Mouse (Mus musculus) lung, embryonic 16.5 days (tissue): ENCODE measurements at regions not wholly inside any gene's neighbourhood (a gene's known extent, or its start where the extent isn't known, plus 50 kb on each side); places are given as distances from the start of the nearest gene placed in this dataset.
A peak's percentile ranks its signal among the peaks of the same experiment; 100 is the strongest.

Experiments used
- ATAC-seq: fragments of 200-750 bp; cut with Nextera tagmentation; 2 replicates; pipeline ENCODE4 v1.8.0; 2017; ENCODE audit warnings: low read depth, mild to moderate bottlenecking, moderate library complexity
- H3K27ac ChIP-seq: fragments of 300-500 bp; sonication (generic); 2 replicates; pipeline ENCODE4 v1.5.1; 2014; ENCODE audit warnings: mild to moderate bottlenecking, control low read depth, low read length
- H3K27me3 ChIP-seq: fragments of 300-500 bp; sonication (generic); 2 replicates; pipeline ENCODE4 v1.6.1; 2014; ENCODE audit warnings: low read depth, low read length, mixed read lengths; ENCODE audit not compliant: control insufficient read depth, insufficient read depth
- H3K36me3 ChIP-seq: fragments of 300-500 bp; sonication (generic); 2 replicates; pipeline ENCODE4 v1.6.1; 2014; ENCODE audit warnings: low read length; ENCODE audit not compliant: control insufficient read depth, insufficient read depth
- H3K4me1 ChIP-seq: fragments of 300-500 bp; sonication (generic); replicated peaks from 2 replicates; pipeline ENCODE4 v1.6.1; 2014; ENCODE audit warnings: low read length, mixed read lengths; ENCODE audit not compliant: control insufficient read depth, insufficient read depth
- H3K4me2 ChIP-seq: fragments of 300-500 bp; sonication (generic); 2 replicates; pipeline ENCODE4 v1.6.1; 2014; ENCODE audit warnings: low read depth, low read length, control low read depth
- H3K4me3 ChIP-seq: fragments of 300-500 bp; sonication (generic); 2 replicates; pipeline ENCODE4 v1.5.1; 2014; ENCODE audit warnings: mild to moderate bottlenecking, low read length, control low read depth
- H3K9ac ChIP-seq: fragments of 300-500 bp; sonication (generic); 2 replicates; pipeline ENCODE4 v1.6.1; 2014; ENCODE audit warnings: low read length, control low read depth
- H3K9me3 ChIP-seq: fragments of 300-500 bp; sonication (generic); 2 replicates; pipeline ENCODE4 v1.6.1; 2016; ENCODE audit warnings: low read length; ENCODE audit not compliant: control insufficient read depth
- WGBS: fragments of 180-500 bp; shearing (Covaris S2); extraction: QIAGEN DNeasy Blood & Tissue Kit; methylation state at CpG from one replicate; pipeline ENCODE4 v1.1.7; 2014; 5-methylcytosine and 5-hydroxymethylcytosine counted together

DNA sequence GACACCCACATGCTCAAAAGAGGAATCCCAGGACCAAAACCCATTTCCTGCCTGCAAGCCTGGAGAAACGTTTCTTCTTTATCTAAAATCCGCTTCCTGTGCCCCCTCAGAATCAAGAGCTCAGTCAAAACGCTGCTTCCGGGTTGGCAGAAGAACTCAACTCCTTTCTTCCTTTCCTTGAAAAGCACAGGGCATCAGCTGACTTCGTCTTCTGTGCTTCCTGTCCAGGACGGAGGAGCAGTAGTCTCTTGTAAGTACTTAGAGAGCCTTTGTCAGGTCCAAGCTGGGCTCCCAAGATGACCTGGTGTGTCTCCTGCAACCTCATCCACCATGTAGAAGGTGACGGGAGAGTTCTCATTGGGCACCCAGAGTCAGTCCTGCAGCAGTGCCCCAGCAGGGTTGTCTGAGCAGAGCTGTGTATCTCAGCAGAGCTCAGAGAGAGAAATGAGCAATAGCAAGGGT lies 199.3 kb upstream of the 4930412O13Rik start:
- Histone ChIP-seq H3K4me1 (no peaks in the 10 kb centered on the region), H3K9me3 (no peaks in the 10 kb centered on the region), H3K9ac (no peak overlapping the region), H3K4me2 (no peak overlapping the region), H3K4me3 (no peak overlapping the region), H3K36me3 (no peaks in the 10 kb centered on the region), H3K27me3 (no peaks in the 10 kb centered on the region), H3K27ac (no peak overlapping the region)
- 0 out of 2 replicates have a peak, but pooled peaks have one; percentile 10 for ATAC-seq
- WGBS: 21% methylated on average over 7 of the region's 7 CpGs

- H3K4me3 ChIP-seq: no peak overlapping the region
- H3K27me3 ChIP-seq: no peaks in the 10 kb centered on the region
- H3K4me1 ChIP-seq: no peaks in the 10 kb centered on the region
- no peaks in the 10 kb centered on the region for H3K36me3 ChIP-seq
- 80% methylated on average over 2 of the region's 2 CpGs for WGBS
- no peak overlapping the region for H3K9ac ChIP-seq
- H3K27ac ChIP-seq: no peak overlapping the region
- no peak for ATAC-seq
- no peaks in the 10 kb centered on the region for H3K9me3 ChIP-seq
- no peak overlapping the region for H3K4me2 ChIP-seq
These were observed 197.3 kb upstream of the 4930412O13Rik start for GRCm38 (mm10) chr2:9683673-9684210.

GRCm38 (mm10) chr2:9688176-9688575 lies 192.9 kb upstream of the 4930412O13Rik start:
- Histone ChIP-seq H3K27me3 (no peaks in the 10 kb centered on the region), H3K4me3 (no peak overlapping the region), H3K9ac (no peak overlapping the region), H3K9me3 (no peaks in the 10 kb centered on the region), H3K36me3 (no peaks in the 10 kb centered on the region), H3K4me2 (no peak overlapping the region), H3K4me1 (no peaks in the 10 kb centered on the region), H3K27ac (no peak overlapping the region)
- WGBS: 74% methylated on average over 7 of the region's 7 CpGs
- ATAC-seq: no peak

DNA sequence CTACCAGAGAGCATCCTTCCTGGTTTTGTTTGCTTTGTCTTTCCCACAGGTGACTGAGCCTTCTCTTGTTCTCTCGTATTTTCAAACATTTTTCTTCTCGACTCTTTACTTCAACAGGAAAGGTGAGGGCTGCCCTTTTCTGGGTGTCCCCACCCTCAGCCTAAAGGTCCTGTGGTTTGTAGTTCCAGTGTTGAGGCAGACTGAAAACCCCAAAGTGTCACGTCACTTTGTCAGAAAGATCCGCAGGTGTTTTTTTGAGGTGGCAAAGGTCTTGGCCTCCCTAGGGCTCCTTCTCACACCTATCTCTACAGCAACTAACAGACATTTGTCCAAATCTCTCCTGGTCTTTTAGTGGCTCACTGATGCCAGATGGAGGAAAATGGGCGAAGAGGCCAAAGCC lies 191.5 kb upstream of the 4930412O13Rik start:
- WGBS: 64% methylated on average over 5 of the region's 5 CpGs
- Histone ChIP-seq H3K9ac (no peak overlapping the region), H3K9me3 (no peaks in the 10 kb centered on the region), H3K36me3 (no peaks in the 10 kb centered on the region), H3K4me1 (no peaks in the 10 kb centered on the region), H3K27ac (no peak overlapping the region), H3K4me2 (no peak overlapping the region), H3K27me3 (no peaks in the 10 kb centered on the region), H3K4me3 (no peak overlapping the region)
- no peak for ATAC-seq

DNA sequence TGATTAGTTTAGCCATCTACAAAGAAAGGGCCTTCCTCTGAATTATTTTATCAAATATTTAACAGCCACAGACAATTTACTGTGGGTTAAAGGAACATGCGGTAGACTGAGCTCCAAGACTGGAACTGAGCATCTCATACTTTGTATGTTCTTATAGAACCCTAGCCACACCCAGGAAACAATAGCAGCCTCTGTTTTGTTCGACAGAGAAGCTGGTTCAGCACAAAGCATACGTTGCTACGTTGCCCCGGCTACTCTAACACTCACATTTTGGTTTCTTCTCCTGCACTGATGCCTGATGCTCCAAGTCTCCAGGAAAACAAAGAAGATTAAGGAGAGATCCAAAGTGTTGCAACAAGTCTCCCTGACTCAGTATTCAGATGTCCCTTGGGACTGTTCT lies 189.5 kb upstream of the 4930412O13Rik start:
- no peaks in the 10 kb centered on the region for H3K36me3 ChIP-seq
- no peak overlapping the region for H3K4me2 ChIP-seq
- no peak for ATAC-seq
- H3K9me3 ChIP-seq: no peaks in the 10 kb centered on the region
- H3K4me1 ChIP-seq: no peaks in the 10 kb centered on the region
- H3K9ac ChIP-seq: no peak overlapping the region
- no peak overlapping the region for H3K27ac ChIP-seq
- 69% methylated on average over 5 of the region's 5 CpGs for WGBS
- H3K27me3 ChIP-seq: no peaks in the 10 kb centered on the region
- no peak overlapping the region for H3K4me3 ChIP-seq

DNA sequence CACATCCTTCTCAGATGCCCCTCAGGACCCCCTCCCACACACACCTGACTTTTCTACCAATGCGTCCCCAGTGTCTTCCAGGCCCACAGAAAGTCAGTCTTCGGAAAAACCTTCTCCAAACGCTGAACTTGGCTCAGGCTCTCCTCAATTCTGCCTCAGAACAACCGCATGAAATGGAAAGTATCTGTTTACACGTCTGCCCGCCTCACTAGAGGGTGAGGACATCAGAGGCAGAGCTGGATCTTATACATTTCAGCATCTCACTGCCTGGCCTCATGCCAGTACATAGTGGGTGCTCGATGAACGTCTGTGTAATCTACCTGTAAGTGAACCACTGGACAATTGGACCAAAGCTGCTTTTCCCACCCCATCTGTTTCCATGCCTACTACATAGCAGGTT lies 189.1 kb upstream of the 4930412O13Rik start:
- WGBS: 60% methylated on average over 8 of the region's 8 CpGs
- H3K27ac ChIP-seq: no peak overlapping the region
- no peaks in the 10 kb centered on the region for H3K27me3 ChIP-seq
- no peaks in the 10 kb centered on the region for H3K36me3 ChIP-seq
- H3K9ac ChIP-seq: no peak overlapping the region
- no peaks in the 10 kb centered on the region for H3K9me3 ChIP-seq
- no peaks in the 10 kb centered on the region for H3K4me1 ChIP-seq
- no peak overlapping the region for H3K4me2 ChIP-seq
- no peak overlapping the region for H3K4me3 ChIP-seq
- no peak for ATAC-seq

DNA sequence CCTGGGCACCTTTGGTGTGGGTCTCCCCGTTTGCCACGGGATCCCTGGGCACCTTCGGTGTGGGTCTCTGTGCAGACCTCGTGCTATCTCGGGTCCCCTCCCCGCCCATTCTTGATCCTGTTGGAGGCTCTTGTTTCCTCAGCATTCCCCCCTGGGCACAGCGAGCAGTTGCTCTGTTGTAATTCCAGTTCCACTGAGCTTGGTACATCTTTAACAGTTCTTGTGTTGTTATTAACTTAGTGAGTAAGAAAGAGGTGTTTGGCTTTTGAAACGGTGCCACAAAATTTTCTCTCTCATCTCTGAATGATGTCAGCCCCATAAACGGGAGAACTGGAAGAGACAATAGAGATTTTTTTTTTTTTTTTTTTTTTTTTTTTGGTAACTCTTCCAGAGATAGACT lies 187.7 kb upstream of the 4930412O13Rik start:
- ATAC-seq: no peak
- Histone ChIP-seq H3K9me3 (no peaks in the 10 kb centered on the region), H3K27me3 (no peaks in the 10 kb centered on the region), H3K4me2 (no peak overlapping the region), H3K4me3 (no peak overlapping the region), H3K4me1 (no peaks in the 10 kb centered on the region), H3K27ac (no peak overlapping the region), H3K9ac (no peak overlapping the region), H3K36me3 (no peaks in the 10 kb centered on the region)
- 68% methylated on average over 9 of the region's 9 CpGs for WGBS

DNA sequence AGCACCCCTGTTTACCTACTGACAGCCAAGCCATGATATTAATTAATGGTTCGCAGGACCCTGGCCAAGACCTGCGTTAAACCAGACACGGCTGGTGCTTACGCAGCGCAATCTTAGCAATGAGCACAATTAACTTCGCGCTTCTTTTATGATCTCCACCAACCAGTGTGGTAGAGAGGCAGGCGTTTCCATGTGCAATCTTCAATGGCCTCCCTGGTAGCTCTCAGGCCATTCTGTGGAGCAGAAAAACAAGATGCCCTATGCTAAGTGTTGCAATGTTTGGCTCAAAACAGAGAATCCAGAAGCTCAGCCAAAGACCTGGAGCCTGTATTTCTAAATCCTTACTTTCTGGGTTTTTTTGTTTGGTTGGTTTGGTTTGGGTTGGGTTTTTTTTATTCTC lies 186.9 kb upstream of the 4930412O13Rik start:
- H3K9me3 ChIP-seq: no peaks in the 10 kb centered on the region
- 89% methylated on average over 8 of the region's 8 CpGs for WGBS

GRCm38 (mm10) chr2:9697591-9698345 lies 183.3 kb upstream of the 4930412O13Rik start:
- H3K9ac ChIP-seq: no peak overlapping the region
- no peak for ATAC-seq
- 76% methylated on average over 6 of the region's 6 CpGs for WGBS

More for the DNA sequence above, 186.9 kb upstream of the 4930412O13Rik start:
- Histone ChIP-seq H3K9ac (no peak overlapping the region), H3K4me3 (no peak overlapping the region), H3K4me2 (no peak overlapping the region), H3K27ac (no peak overlapping the region), H3K36me3 (no peaks in the 10 kb centered on the region), H3K27me3 (no peaks in the 10 kb centered on the region), H3K4me1 (no peaks in the 10 kb centered on the region)
- ATAC-seq: no peak

More at GRCm38 (mm10) chr2:9697591-9698345, 183.3 kb upstream of the 4930412O13Rik start:
- H3K27me3 ChIP-seq: no peaks in the 10 kb centered on the region
- H3K4me3 ChIP-seq: no peak overlapping the region
- H3K9me3 ChIP-seq: no peaks in the 10 kb centered on the region
- H3K4me1 ChIP-seq: no peaks in the 10 kb centered on the region
- H3K36me3 ChIP-seq: no peaks in the 10 kb centered on the region
- no peak overlapping the region for H3K4me2 ChIP-seq
- H3K27ac ChIP-seq: no peak overlapping the region
